Mouse (Mus musculus): ENCODE data around the gene Bicc1. TPM values are rescaled to one million over a fixed set of nuclear protein-coding genes. Genes with fewer than 3 reads are reported as not detected.
"Not testable (repeated sequence)": the region's sequence is repeated elsewhere in the genome, so short reads cannot be mapped to it uniquely, and the experiment has no call there.

The Bicc1 gene
- total RNA-seq, 2 experiments from 2014 or later = 47.5 to 57.5 TPM

GRCm38 (mm10) chr10:70952056-70952769 is 207.3 kb downstream of the Bicc1 start:
- no peak for DNase-seq (ENCODE audit: low spot score in 2 of 2)

GRCm38 (mm10) chr10:70950105-70950424 is 209.4 kb downstream of the Bicc1 start:
- no peak for DNase-seq (ENCODE audit: low spot score in 2 of 2)

- DNase-seq (ENCODE audit: low spot score in 2 of 2) = no peak
Measured at GRCm38 (mm10) chr10:70949254-70950104, 210.0 kb downstream of the Bicc1 start.

- DNase-seq (ENCODE audit: low spot score in 2 of 2) = no peak
Measured at GRCm38 (mm10) chr10:70948276-70948675, 211.2 kb downstream of the Bicc1 start.

GRCm38 (mm10) chr10:70946121-70946520 is 213.4 kb downstream of the Bicc1 start:
- DNase-seq (ENCODE audit: low spot score in 2 of 2) = not testable (repeated sequence)

GRCm38 (mm10) chr10:70945076-70945475 is 214.4 kb downstream of the Bicc1 start:
- DNase-seq (ENCODE audit: low spot score in 2 of 2) = no peak

- no peak for DNase-seq (ENCODE audit: low spot score in 2 of 2)
Measured at GRCm38 (mm10) chr10:70941623-70942022, 217.9 kb downstream of the Bicc1 start.

- peak; percentile 28 to 56 for DNase-seq (ENCODE audit: low spot score in 2 of 2)
Measured at GRCm38 (mm10) chr10:70939751-70940150, 219.7 kb downstream of the Bicc1 start.

- no peak for DNase-seq (ENCODE audit: low spot score in 2 of 2)
Measured at GRCm38 (mm10) chr10:70937450-70937849, 222.1 kb downstream of the Bicc1 start.

- no peak for DNase-seq (ENCODE audit: low spot score in 2 of 2)
Measured at GRCm38 (mm10) chr10:70936008-70936407, 223.5 kb downstream of the Bicc1 start.

- DNase-seq (ENCODE audit: low spot score in 2 of 2) = no peak
Measured at GRCm38 (mm10) chr10:70926126-70926525, 233.4 kb downstream of the Bicc1 start.

GRCm38 (mm10) chr10:70924348-70924747 is 235.2 kb downstream of the Bicc1 start:
- DNase-seq (ENCODE audit: low spot score in 2 of 2) = no peak

GRCm38 (mm10) chr10:70923936-70924335 is 235.6 kb downstream of the Bicc1 start:
- DNase-seq (ENCODE audit: low spot score in 2 of 2) = no peak

GRCm38 (mm10) chr10:70921481-70921880 is 238.0 kb downstream of the Bicc1 start:
- DNase-seq (ENCODE audit: low spot score in 2 of 2) = no peak

GRCm38 (mm10) chr10:70919851-70920250 is 239.6 kb downstream of the Bicc1 start:
- DNase-seq (ENCODE audit: low spot score in 2 of 2) = no peak

- no peak for DNase-seq (ENCODE audit: low spot score in 2 of 2)
Measured at GRCm38 (mm10) chr10:70919031-70919663, 240.4 kb downstream of the Bicc1 start.

- no peak for DNase-seq (ENCODE audit: low spot score in 2 of 2)
Measured at GRCm38 (mm10) chr10:70916697-70917096, 242.8 kb downstream of the Bicc1 start.

GRCm38 (mm10) chr10:70915096-70915495 is 244.4 kb downstream of the Bicc1 start:
- no peak for DNase-seq (ENCODE audit: low spot score in 2 of 2)

- DNase-seq (ENCODE audit: low spot score in 2 of 2) = no peak
Measured at GRCm38 (mm10) chr10:70903936-70904335, 255.6 kb downstream of the Bicc1 start.

GRCm38 (mm10) chr10:70902751-70903485 is 256.6 kb downstream of the Bicc1 start:
- DNase-seq (ENCODE audit: low spot score in 2 of 2) = no peak

- DNase-seq (ENCODE audit: low spot score in 2 of 2) = no peak
Measured at GRCm38 (mm10) chr10:70901193-70901875, 258.2 kb downstream of the Bicc1 start.

Data from gastrocnemius, postnatal 4 days (tissue).